Mouse (Mus musculus) limb, embryonic 12.5 days (tissue): ENCODE measurements around the gene Pgam2. TPM values are rescaled to one million over a fixed set of nuclear protein-coding genes. Genes with fewer than 3 reads are reported as not detected.

ENCODE experiments used
- ATAC-seq: fragments of 200-750 bp; cut with Nextera tagmentation; 2 replicates; pipeline ENCODE4 v1.8.0; 2017; ENCODE audit warnings: low read depth, moderate TSS enrichment; ENCODE audit not compliant: insufficient number of reproducible peaks, insufficient read depth, low FRiP score, low TSS enrichment
- H3K27ac ChIP-seq: fragments of 300-500 bp; sonication (generic); 2 replicates; pipeline ENCODE4 v1.5.1; 2016; ENCODE audit warnings: mild to moderate bottlenecking, moderate library complexity
- H3K27me3 ChIP-seq: fragments of 300-500 bp; sonication (generic); 2 replicates; pipeline ENCODE4 v1.6.1; 2016; ENCODE audit warnings: mild to moderate bottlenecking, moderate library complexity
- H3K36me3 ChIP-seq: fragments of 300-500 bp; sonication (generic); 2 replicates; pipeline ENCODE4 v1.6.1; 2016; ENCODE audit warnings: mild to moderate bottlenecking, moderate library complexity
- H3K4me1 ChIP-seq: fragments of 300-500 bp; sonication (generic); replicated peaks from 2 replicates; pipeline ENCODE4 v1.6.1; 2016
- H3K4me2 ChIP-seq: fragments of 300-500 bp; sonication (generic); 2 replicates; pipeline ENCODE4 v1.6.1; 2016; ENCODE audit warnings: mild to moderate bottlenecking, moderate library complexity
- H3K4me3 ChIP-seq: fragments of 300-500 bp; sonication (generic); replicated peaks from 2 replicates; pipeline ENCODE4 v1.5.1; 2016; ENCODE audit warnings: mild to moderate bottlenecking
- H3K9ac ChIP-seq: fragments of 300-500 bp; sonication (generic); replicated peaks from 2 replicates; pipeline ENCODE4 v1.6.1; 2016; ENCODE audit warnings: mild to moderate bottlenecking, moderate library complexity
- H3K9me3 ChIP-seq: fragments of 300-500 bp; sonication (generic); 2 replicates; pipeline ENCODE4 v1.6.1; 2016; ENCODE audit warnings: mild to moderate bottlenecking, moderate library complexity
- WGBS: fragments of 180-500 bp; shearing (Covaris S2); methylation state at CpG from one replicate; pipeline ENCODE4 v1.1.7; 2016; 5-methylcytosine and 5-hydroxymethylcytosine counted together
- polyA plus RNA-seq: library from polyadenylated mRNA; unstranded; fragments of >200 nt; fragmentation: Nextera tagmentation; extraction: Ambion mirVana; gene quantifications from 2 replicates; pipeline ENCODE4 v1.2.1, GENCODE M21; 2016

The Pgam2 gene
- polyA plus RNA-seq, 1 experiment from 2014 or later = 39.0 TPM

- H3K9me3 ChIP-seq = no peaks in the 10 kb centered on the region
- no peak overlapping the region for H3K4me3 ChIP-seq
- 90% methylated on average over 6 of the region's 6 CpGs for WGBS
- H3K27ac ChIP-seq = no peak overlapping the region
- peaks cover 5% of the 10 kb centered on the region; the same call in 1 of the 2 replicates for H3K4me1 ChIP-seq
- no peak overlapping the region for H3K4me2 ChIP-seq
- ATAC-seq = no peak
- no peaks in the 10 kb centered on the region for H3K27me3 ChIP-seq
- peaks cover 12% of the 10 kb centered on the region for H3K36me3 ChIP-seq
- H3K9ac ChIP-seq = no peak overlapping the region
Observed at GRCm38 (mm10) chr11:5766019-5766418, 37.5 kb downstream of the Pgam2 start.

- WGBS = 24% methylated on average over 6 of the region's 6 CpGs
- Histone ChIP-seq H3K27ac (peak overlapping the region; percentile 46; the same call in 1 of the 2 replicates), H3K4me3 (peak overlapping the region; percentile 70), H3K4me2 (peak overlapping the region; percentile 79), H3K4me1 (peaks cover 13% of the 10 kb centered on the region; the same call in 1 of the 2 replicates), H3K27me3 (no peaks in the 10 kb centered on the region), H3K36me3 (peaks cover 7% of the 10 kb centered on the region; the same call in 1 of the 2 replicates), H3K9ac (peak overlapping the region; percentile 81; the same call in 1 of the 2 replicates), H3K9me3 (no peaks in the 10 kb centered on the region)
- ATAC-seq = no peak; the same call in 1 of the 2 replicates
Observed at GRCm38 (mm10) chr11:5762633-5762982, 40.9 kb downstream of the Pgam2 start.

- ATAC-seq = peak; percentile 99
- under 1% methylated on average over 68 of the region's 68 CpGs for WGBS
- peaks cover 7% of the 10 kb centered on the region; the same call in 1 of the 2 replicates for H3K36me3 ChIP-seq
- H3K9ac ChIP-seq = peak within 1 kb of the TSS; percentile 81
- H3K4me2 ChIP-seq = peak within 1 kb of the TSS; percentile 79
- peak within 1 kb of the TSS; percentile 96 for H3K27ac ChIP-seq
- peak within 1 kb of the TSS; percentile 70 for H3K4me3 ChIP-seq
- H3K4me1 ChIP-seq = peaks cover 13% of the 10 kb centered on the region; the same call in 1 of the 2 replicates
- no peaks in the 10 kb centered on the region for H3K27me3 ChIP-seq
- H3K9me3 ChIP-seq = no peaks in the 10 kb centered on the region
Observed at GRCm38 (mm10) chr11:5761820-5762632, 41.5 kb downstream of the Pgam2 start, which contains the start of gene Urgcp. Gene Urgcp, minus strand, starts transcription at chr11:5762376.

- ATAC-seq = no peak
- Histone ChIP-seq H3K36me3 (peaks cover 11% of the 10 kb centered on the region; the same call in 1 of the 2 replicates), H3K9me3 (peaks cover 6% of the 10 kb centered on the region; the same call in 1 of the 2 replicates), H3K4me1 (0 out of 2 replicates have a peak, but pooled peaks cover 4% of the 10 kb centered on the region), H3K9ac (no peak overlapping the region), H3K27me3 (no peaks in the 10 kb centered on the region), H3K4me2 (no peak overlapping the region), H3K27ac (no peak overlapping the region), H3K4me3 (no peak overlapping the region)
- 78% methylated on average over 2 of the region's 2 CpGs for WGBS
Observed at GRCm38 (mm10) chr11:5753755-5754154, 49.8 kb downstream of the Pgam2 start.

Other genes with a start within 250 kb of the Pgam2 start
- not detected in 2 replicates for gene Ankrd36, start 234.0 kb downstream of the Pgam2 start, polyA plus RNA-seq
- 168 and 177 TPM in 2 replicates for gene Mrps24, start 88.1 kb downstream of the Pgam2 start, polyA plus RNA-seq
- gene Urgcp, start 41.4 kb downstream of the Pgam2 start, polyA plus RNA-seq = 24.6 and 25.7 TPM in 2 replicates
- gene Dbnl, start 15.2 kb downstream of the Pgam2 start, polyA plus RNA-seq = 122 and 123 TPM in 2 replicates
- 9.0 and 10.0 TPM in 2 replicates for gene Polm, start 34.3 kb upstream of the Pgam2 start, polyA plus RNA-seq
- gene Aebp1, start 58.2 kb upstream of the Pgam2 start, polyA plus RNA-seq = 12.5 and 15.2 TPM in 2 replicates
- gene Pold2, start 74.6 kb upstream of the Pgam2 start, polyA plus RNA-seq = 127 and 129 TPM in 2 replicates
- gene Myl7, start 95.0 kb upstream of the Pgam2 start, polyA plus RNA-seq = 1.3 and 2.4 TPM in 2 replicates
- 0.78 and 0.90 TPM in 2 replicates for gene Gck, start 146.3 kb upstream of the Pgam2 start, polyA plus RNA-seq
- gene Ykt6, start 152.0 kb upstream of the Pgam2 start, polyA plus RNA-seq = 52.8 and 57.9 TPM in 2 replicates